Mouse (Mus musculus) lung, adult 2 months (tissue): Measurements from ENCODE around the gene Clpsl2.

Experiments used
- CTCF ChIP-seq: fragments of 200-500 bp; IDR thresholded peaks from 2 replicates; pipeline ENCODE4 v1.5.1; 2011; ENCODE audit warnings: mild to moderate bottlenecking, low read length, control low read depth; ENCODE audit not compliant: insufficient read depth
- POLR2A ChIP-seq: fragments of 200-500 bp; IDR thresholded peaks from 2 replicates; pipeline ENCODE4 v1.6.1; 2011; ENCODE audit warnings: low read depth, mild to moderate bottlenecking, control low read depth, low read length, borderline replicate concordance; ENCODE audit errors: extremely low read depth

DNA sequence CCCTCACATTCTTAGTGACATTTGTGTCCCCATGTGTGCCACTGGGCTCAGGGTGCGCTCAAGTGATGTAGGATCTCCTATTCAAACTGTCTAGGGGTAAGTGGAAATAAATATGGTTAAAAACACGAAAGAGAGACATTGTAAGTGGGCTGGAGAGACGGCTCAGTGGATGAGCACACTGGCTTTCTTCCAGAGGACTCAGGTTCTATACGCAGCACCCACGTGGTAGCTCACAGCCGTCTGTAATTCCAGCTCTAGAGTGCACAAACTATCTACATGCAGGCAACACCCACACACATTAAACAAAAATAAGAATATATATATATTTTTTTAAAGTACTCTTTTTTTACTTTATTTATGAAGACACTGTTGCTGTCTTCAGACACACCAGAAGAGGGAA, 23.7 kb downstream of the Clpsl2 start:
- TF ChIP-seq CTCF (no peak), POLR2A (no peak)
